Mouse (Mus musculus): Measurements from ENCODE around the gene Dgat2. TPM values are rescaled to one million over a fixed set of nuclear protein-coding genes. Genes with fewer than 3 reads are reported as not detected.

Dgat2 gene
- polyA plus RNA-seq, 1 experiment from 2014 or later: 15.0 TPM

Other genes starting within 250 kb of the Dgat2 start
- 15.7 and 16.4 TPM in 2 replicates for gene Uvrag, start 41.6 kb downstream of the Dgat2 start, polyA plus RNA-seq (2015; fragmentation: Nextera tagmentation; extraction: Ambion mirVana)
- gene Mogat2, start 55.9 kb upstream of the Dgat2 start, polyA plus RNA-seq (2015; fragmentation: Nextera tagmentation; extraction: Ambion mirVana): 5.8 and 7.1 TPM in 2 replicates
- 4.4 TPM in 2 replicates for gene Map6, start 84.7 kb upstream of the Dgat2 start, polyA plus RNA-seq (2015; fragmentation: Nextera tagmentation; extraction: Ambion mirVana)
- 1,782 and 1,939 TPM in 2 replicates for gene Serpinh1, start 170.5 kb upstream of the Dgat2 start, polyA plus RNA-seq (2015; fragmentation: Nextera tagmentation; extraction: Ambion mirVana)
- gene Gdpd5, start 198.7 kb upstream of the Dgat2 start, polyA plus RNA-seq (2015; fragmentation: Nextera tagmentation; extraction: Ambion mirVana): 14.0 and 14.5 TPM in 2 replicates

All from limb, embryonic 13.5 days (tissue).